Mouse (Mus musculus) CD8-positive naive resting alpha-beta T cell, adult 2 months (primary cell): Measurements from ENCODE around the gene Trank1.

Experiments
- DNase-seq, 2 experiments: peaks; one replicate each; pipeline ENCODE4 v3.0.0; 2022; ENCODE audit warnings: low read depth in 2 of 2, low spot score in 2 of 2

Gene Trank1

GRCm38 (mm10) chr9:111302196-111302831, 9.2 kb upstream of the Trank1 start:
- no peak for DNase-seq

GRCm38 (mm10) chr9:111304036-111304435, 7.5 kb upstream of the Trank1 start:
- DNase-seq: no peak

GRCm38 (mm10) chr9:111306142-111306541, 5.4 kb upstream of the Trank1 start:
- DNase-seq: no peak

GRCm38 (mm10) chr9:111311843-111312441, 403 bp downstream of the Trank1 start:
- DNase-seq: no peak

- no peak for DNase-seq
These were observed 1.1 kb downstream of the Trank1 start for GRCm38 (mm10) chr9:111312442-111313141.

GRCm38 (mm10) chr9:111313299-111313698, 1.8 kb downstream of the Trank1 start:
- DNase-seq: no peak

- DNase-seq: no peak
These were observed 2.3 kb downstream of the Trank1 start for GRCm38 (mm10) chr9:111313793-111314192.

- no peak for DNase-seq
These were observed 2.7 kb downstream of the Trank1 start for GRCm38 (mm10) chr9:111314219-111314618.

- no peak for DNase-seq
These were observed 9.4 kb downstream of the Trank1 start for GRCm38 (mm10) chr9:111320912-111321311.

GRCm38 (mm10) chr9:111324881-111325280, 13.3 kb downstream of the Trank1 start:
- no peak for DNase-seq

- no peak for DNase-seq
These were observed 18.3 kb downstream of the Trank1 start for GRCm38 (mm10) chr9:111329881-111330280.

GRCm38 (mm10) chr9:111333790-111334189, 22.3 kb downstream of the Trank1 start:
- no peak for DNase-seq

GRCm38 (mm10) chr9:111334555-111335164, 23.1 kb downstream of the Trank1 start:
- DNase-seq: no peak

GRCm38 (mm10) chr9:111351233-111351632, 39.7 kb downstream of the Trank1 start:
- DNase-seq: no peak

GRCm38 (mm10) chr9:111351641-111352040, 40.1 kb downstream of the Trank1 start:
- no peak for DNase-seq

- no peak for DNase-seq
These were observed 41.1 kb downstream of the Trank1 start for GRCm38 (mm10) chr9:111352646-111353045.

- DNase-seq: no peak
These were observed 43.5 kb downstream of the Trank1 start for GRCm38 (mm10) chr9:111355041-111355440.

GRCm38 (mm10) chr9:111356386-111356785, 44.8 kb downstream of the Trank1 start:
- no peak for DNase-seq

- no peak for DNase-seq
These were observed 52.1 kb downstream of the Trank1 start for GRCm38 (mm10) chr9:111363656-111364055.

- DNase-seq: no peak
These were observed 56.2 kb downstream of the Trank1 start for GRCm38 (mm10) chr9:111367713-111368112.

GRCm38 (mm10) chr9:111372079-111372478, 60.5 kb downstream of the Trank1 start:
- no peak for DNase-seq

GRCm38 (mm10) chr9:111377868-111378267, 66.3 kb downstream of the Trank1 start:
- no peak for DNase-seq
